Mouse (Mus musculus): ENCODE data around the gene Ints11. TPM values are rescaled to one million over a fixed set of nuclear protein-coding genes. Genes with fewer than 3 reads are reported as not detected.

Gene Ints11
- 1.2 TPM for polyA plus RNA-seq (2014; fragmentation: Illumina TruSeq; extraction: RNeasy Lipid Tissue Mini Kit (QIAGEN cat#74804); ENCODE audit: low replicate concordance)

GRCm38 (mm10) chr4:155869317-155870033 lies at the start of gene Ints11, which contains the start of gene Cptp:
Gene Ints11 (plus strand): TSS chr4:155869546.
Gene Cptp (minus strand): TSS chr4:155869440.

GRCm38 (mm10) chr4:155831205-155831766 lies 38.1 kb upstream of the Ints11 start, which contains the start of gene Aurkaip1:
Gene Aurkaip1 (plus strand): TSS chr4:155831272.

GRCm38 (mm10) chr4:155839483-155839910 lies 29.8 kb upstream of the Ints11 start, which contains the start of gene Mxra8:
Gene Mxra8 (plus strand): TSS chr4:155839680.

GRCm38 (mm10) chr4:155846871-155847578 lies 22.3 kb upstream of the Ints11 start, which contains the start of gene Dvl1:
Gene Dvl1 (plus strand): TSS chr4:155847402.

GRCm38 (mm10) chr4:155863001-155863400 lies 6.3 kb upstream of the Ints11 start, which contains the start of gene Tas1r3:
Gene Tas1r3 (minus strand): TSS chr4:155863362.

GRCm38 (mm10) chr4:155891551-155892001 lies 22.2 kb downstream of the Ints11 start, which contains the start of the genes Pusl1 and Acap3:
Gene Pusl1 (minus strand): TSS chr4:155891781.
Gene Acap3 (plus strand): TSS chr4:155891822.

Other genes with a start within 250 kb of the Ints11 start
- gene Cdk11b, start 244.7 kb upstream of the Ints11 start, polyA plus RNA-seq (2014; fragmentation: Illumina TruSeq; extraction: RNeasy Lipid Tissue Mini Kit (QIAGEN cat#74804); ENCODE audit: low replicate concordance): 152 TPM
- gene Gm10563, start 224.1 kb upstream of the Ints11 start, polyA plus RNA-seq (2014; fragmentation: Illumina TruSeq; extraction: RNeasy Lipid Tissue Mini Kit (QIAGEN cat#74804); ENCODE audit: low replicate concordance): not detected
- 0.45 TPM for gene Mmp23, start 216.2 kb upstream of the Ints11 start, polyA plus RNA-seq (2014; fragmentation: Illumina TruSeq; extraction: RNeasy Lipid Tissue Mini Kit (QIAGEN cat#74804); ENCODE audit: low replicate concordance)
- gene Mib2, start 200.3 kb upstream of the Ints11 start, polyA plus RNA-seq (2014; fragmentation: Illumina TruSeq; extraction: RNeasy Lipid Tissue Mini Kit (QIAGEN cat#74804); ENCODE audit: low replicate concordance): 0.71 TPM
- gene Fndc10, start 175.2 kb upstream of the Ints11 start, polyA plus RNA-seq (2014; fragmentation: Illumina TruSeq; extraction: RNeasy Lipid Tissue Mini Kit (QIAGEN cat#74804); ENCODE audit: low replicate concordance): not detected
- 77.1 TPM for gene Ssu72, start 164.7 kb upstream of the Ints11 start, polyA plus RNA-seq (2014; fragmentation: Illumina TruSeq; extraction: RNeasy Lipid Tissue Mini Kit (QIAGEN cat#74804); ENCODE audit: low replicate concordance)
- not detected for gene Tmem240, start 134.7 kb upstream of the Ints11 start, polyA plus RNA-seq (2014; fragmentation: Illumina TruSeq; extraction: RNeasy Lipid Tissue Mini Kit (QIAGEN cat#74804); ENCODE audit: low replicate concordance)
- 3.7 TPM for gene Atad3a, start 108.5 kb upstream of the Ints11 start, polyA plus RNA-seq (2014; fragmentation: Illumina TruSeq; extraction: RNeasy Lipid Tissue Mini Kit (QIAGEN cat#74804); ENCODE audit: low replicate concordance)
- 4.6 TPM for gene Vwa1, start 94.8 kb upstream of the Ints11 start, polyA plus RNA-seq (2014; fragmentation: Illumina TruSeq; extraction: RNeasy Lipid Tissue Mini Kit (QIAGEN cat#74804); ENCODE audit: low replicate concordance)
- gene Tmem88b, start 83.7 kb upstream of the Ints11 start, polyA plus RNA-seq (2014; fragmentation: Illumina TruSeq; extraction: RNeasy Lipid Tissue Mini Kit (QIAGEN cat#74804); ENCODE audit: low replicate concordance): 6.6 TPM
- gene Ankrd65, start 79.1 kb upstream of the Ints11 start, polyA plus RNA-seq (2014; fragmentation: Illumina TruSeq; extraction: RNeasy Lipid Tissue Mini Kit (QIAGEN cat#74804); ENCODE audit: low replicate concordance): not detected
- 36.0 TPM for gene Mrpl20, start 66.7 kb upstream of the Ints11 start, polyA plus RNA-seq (2014; fragmentation: Illumina TruSeq; extraction: RNeasy Lipid Tissue Mini Kit (QIAGEN cat#74804); ENCODE audit: low replicate concordance)
- gene Ccnl2, start 57.1 kb upstream of the Ints11 start, polyA plus RNA-seq (2014; fragmentation: Illumina TruSeq; extraction: RNeasy Lipid Tissue Mini Kit (QIAGEN cat#74804); ENCODE audit: low replicate concordance): 101 TPM
- 2.4 TPM for gene Aurkaip1, start 38.3 kb upstream of the Ints11 start, polyA plus RNA-seq (2014; fragmentation: Illumina TruSeq; extraction: RNeasy Lipid Tissue Mini Kit (QIAGEN cat#74804); ENCODE audit: low replicate concordance)
- 22.8 TPM for gene Mxra8, start 29.9 kb upstream of the Ints11 start, polyA plus RNA-seq (2014; fragmentation: Illumina TruSeq; extraction: RNeasy Lipid Tissue Mini Kit (QIAGEN cat#74804); ENCODE audit: low replicate concordance)
- 2.0 TPM for gene Dvl1, start 22.1 kb upstream of the Ints11 start, polyA plus RNA-seq (2014; fragmentation: Illumina TruSeq; extraction: RNeasy Lipid Tissue Mini Kit (QIAGEN cat#74804); ENCODE audit: low replicate concordance)
- gene Tas1r3, start 6.2 kb upstream of the Ints11 start, polyA plus RNA-seq (2014; fragmentation: Illumina TruSeq; extraction: RNeasy Lipid Tissue Mini Kit (QIAGEN cat#74804); ENCODE audit: low replicate concordance): not detected
- gene Cptp, start 106 bp upstream of the Ints11 start, polyA plus RNA-seq (2014; fragmentation: Illumina TruSeq; extraction: RNeasy Lipid Tissue Mini Kit (QIAGEN cat#74804); ENCODE audit: low replicate concordance): 10.8 TPM
- 0.59 TPM for gene Pusl1, start 22.2 kb downstream of the Ints11 start, polyA plus RNA-seq (2014; fragmentation: Illumina TruSeq; extraction: RNeasy Lipid Tissue Mini Kit (QIAGEN cat#74804); ENCODE audit: low replicate concordance)
- gene Acap3, start 22.3 kb downstream of the Ints11 start, polyA plus RNA-seq (2014; fragmentation: Illumina TruSeq; extraction: RNeasy Lipid Tissue Mini Kit (QIAGEN cat#74804); ENCODE audit: low replicate concordance): not detected
- gene Ube2j2, start 74.3 kb downstream of the Ints11 start, polyA plus RNA-seq (2014; fragmentation: Illumina TruSeq; extraction: RNeasy Lipid Tissue Mini Kit (QIAGEN cat#74804); ENCODE audit: low replicate concordance): 143 TPM
- gene C1qtnf12, start 92.8 kb downstream of the Ints11 start, polyA plus RNA-seq (2014; fragmentation: Illumina TruSeq; extraction: RNeasy Lipid Tissue Mini Kit (QIAGEN cat#74804); ENCODE audit: low replicate concordance): 15.7 TPM
- gene B3galt6, start 123.1 kb downstream of the Ints11 start, polyA plus RNA-seq (2014; fragmentation: Illumina TruSeq; extraction: RNeasy Lipid Tissue Mini Kit (QIAGEN cat#74804); ENCODE audit: low replicate concordance): 3.5 TPM
- 126 TPM for gene Sdf4, start 123.3 kb downstream of the Ints11 start, polyA plus RNA-seq (2014; fragmentation: Illumina TruSeq; extraction: RNeasy Lipid Tissue Mini Kit (QIAGEN cat#74804); ENCODE audit: low replicate concordance)
- gene Tnfrsf4, start 144.3 kb downstream of the Ints11 start, polyA plus RNA-seq (2014; fragmentation: Illumina TruSeq; extraction: RNeasy Lipid Tissue Mini Kit (QIAGEN cat#74804); ENCODE audit: low replicate concordance): not detected
- not detected for gene Tnfrsf18, start 156.6 kb downstream of the Ints11 start, polyA plus RNA-seq (2014; fragmentation: Illumina TruSeq; extraction: RNeasy Lipid Tissue Mini Kit (QIAGEN cat#74804); ENCODE audit: low replicate concordance)
- gene Ttll10, start 189.9 kb downstream of the Ints11 start, polyA plus RNA-seq (2014; fragmentation: Illumina TruSeq; extraction: RNeasy Lipid Tissue Mini Kit (QIAGEN cat#74804); ENCODE audit: low replicate concordance): 0.59 TPM
- gene 9430015G10Rik, start 240.4 kb downstream of the Ints11 start, polyA plus RNA-seq (2014; fragmentation: Illumina TruSeq; extraction: RNeasy Lipid Tissue Mini Kit (QIAGEN cat#74804); ENCODE audit: low replicate concordance): 1.2 TPM